Mouse (Mus musculus) megakaryocyte-erythroid progenitor cell, adult 5-6 weeks (primary cell): ENCODE measurements at regions not wholly inside any gene's neighbourhood (a gene's known extent, or its start where the extent isn't known, plus 50 kb on each side); places are given as distances from the start of the nearest gene placed in this dataset.

Experiments
- ATAC-seq: replicated peaks from 2 replicates; pipeline ENCODE4 v1.8.0; 2016; ENCODE audit warnings: mild to moderate bottlenecking, inconsistent platforms; ENCODE audit not compliant: severe bottlenecking, poor library complexity, low FRiP score, low TSS enrichment

GRCm38 (mm10) chrX:140164859-140165258 lies 102.2 kb downstream of the Pih1h3b start:
- no peak for ATAC-seq

GRCm38 (mm10) chrX:140165966-140166365 lies 103.3 kb downstream of the Pih1h3b start:
- no peak for ATAC-seq

- no peak for ATAC-seq
These were observed 117.2 kb downstream of the Pih1h3b start for GRCm38 (mm10) chrX:140179850-140180249.

- ATAC-seq, result peak; percentile 70
These were observed 120.3 kb downstream of the Pih1h3b start for GRCm38 (mm10) chrX:140183003-140183402.

- ATAC-seq, result no peak
These were observed 138.4 kb upstream of the Frmpd3 start for GRCm38 (mm10) chrX:140203676-140204075.

GRCm38 (mm10) chrX:140208791-140209190 lies 133.3 kb upstream of the Frmpd3 start:
- no peak for ATAC-seq

GRCm38 (mm10) chrX:140212644-140213361 lies 129.3 kb upstream of the Frmpd3 start:
- ATAC-seq, result no peak

GRCm38 (mm10) chrX:140214198-140214849 lies 127.7 kb upstream of the Frmpd3 start:
- ATAC-seq, result no peak

- ATAC-seq, result no peak
These were observed 86.3 kb upstream of the Frmpd3 start for GRCm38 (mm10) chrX:140255790-140256189.

GRCm38 (mm10) chrX:140269742-140270457 lies 72.2 kb upstream of the Frmpd3 start:
- no peak for ATAC-seq

GRCm38 (mm10) chrX:140277327-140277947 lies 64.6 kb upstream of the Frmpd3 start:
- ATAC-seq, result no peak

- ATAC-seq, result no peak
These were observed 63.9 kb upstream of the Frmpd3 start for GRCm38 (mm10) chrX:140277978-140278729.

- no peak for ATAC-seq
These were observed 62.8 kb upstream of the Frmpd3 start for GRCm38 (mm10) chrX:140279266-140279665.

GRCm38 (mm10) chrX:140280016-140280415 lies 62.0 kb upstream of the Frmpd3 start:
- peak; percentile 92 for ATAC-seq
